Mouse (Mus musculus): ENCODE results near the gene Ddb1. TPM values are rescaled to one million over a fixed set of nuclear protein-coding genes. Genes with fewer than 3 reads are reported as not detected.
A peak's percentile ranks its signal among the peaks of the same experiment; 100 is the strongest.

Gene Ddb1
- total and polyA plus RNA-seq, 2 experiments from 2014 or later: 137 to 298 TPM

- WGBS: 46% methylated on average over 3 of the region's 3 CpGs
- no peak overlapping the region for H3K27ac ChIP-seq (ENCODE audit: low read depth)
- no peak for ATAC-seq (ENCODE audit: insufficient read depth, low read depth)
These were observed 57.5 kb downstream of the Ddb1 start for GRCm38 (mm10) chr19:10662665-10663064.

GRCm38 (mm10) chr19:10665093-10665492, 60.0 kb downstream of the Ddb1 start:
- Histone ChIP-seq H3K4me3 (ENCODE audit: low read depth, low read length) (no peak overlapping the region), H3K27me3 (ENCODE audit: control insufficient read depth, insufficient read depth, low read length) (no peaks in the 10 kb centered on the region), H3K27ac (ENCODE audit: low read depth) (no peak overlapping the region), H3K9ac (replicated peaks; ENCODE audit: low read depth, low read length) (no peak overlapping the region), H3K36me3 (replicated peaks; ENCODE audit: control insufficient read depth, insufficient read depth, low read length) (no peaks in the 10 kb centered on the region), H3K4me2 (ENCODE audit: low read depth, low read length) (no peak overlapping the region), H3K4me1 (ENCODE audit: control insufficient read depth, insufficient read depth) (no peaks in the 10 kb centered on the region), H3K9me3 (replicated peaks; ENCODE audit: control insufficient read depth, low read length) (no peaks in the 10 kb centered on the region)
- no peak for TF ChIP-seq EP300 (IDR thresholded peaks at IDR 0.05; ENCODE audit: low read depth)
- TF ChIP-seq CTCF (IDR thresholded peaks at IDR 0.05; ENCODE audit: low read depth): no peak
- WGBS: 56% methylated on average over 3 of the region's 3 CpGs
- no peak for DNase-seq (ENCODE audit: low spot score)
- ATAC-seq (ENCODE audit: insufficient read depth, low read depth): no peak

More at GRCm38 (mm10) chr19:10662665-10663064, 57.5 kb downstream of the Ddb1 start:
- Histone ChIP-seq H3K4me2 (ENCODE audit: low read depth, low read length) (no peak overlapping the region), H3K9ac (replicated peaks; ENCODE audit: low read depth, low read length) (no peak overlapping the region), H3K27me3 (ENCODE audit: control insufficient read depth, insufficient read depth, low read length) (no peaks in the 10 kb centered on the region), H3K9me3 (replicated peaks; ENCODE audit: control insufficient read depth, low read length) (no peaks in the 10 kb centered on the region), H3K36me3 (replicated peaks; ENCODE audit: control insufficient read depth, insufficient read depth, low read length) (no peaks in the 10 kb centered on the region), H3K4me1 (ENCODE audit: control insufficient read depth, insufficient read depth) (no peaks in the 10 kb centered on the region), H3K4me3 (ENCODE audit: low read depth, low read length) (no peak overlapping the region)
- no peak for TF ChIP-seq EP300 (IDR thresholded peaks at IDR 0.05; ENCODE audit: low read depth)
- no peak for TF ChIP-seq CTCF (IDR thresholded peaks at IDR 0.05; ENCODE audit: low read depth)
- DNase-seq (ENCODE audit: low spot score): no peak

- Histone ChIP-seq H3K4me2 (ENCODE audit: low read depth, low read length) (no peak overlapping the region), H3K4me3 (ENCODE audit: low read depth, low read length) (no peak overlapping the region), H3K27me3 (ENCODE audit: control insufficient read depth, insufficient read depth, low read length) (no peaks in the 10 kb centered on the region), H3K27ac (ENCODE audit: low read depth) (no peak overlapping the region), H3K4me1 (ENCODE audit: control insufficient read depth, insufficient read depth) (no peaks in the 10 kb centered on the region), H3K9me3 (replicated peaks; ENCODE audit: control insufficient read depth, low read length) (no peaks in the 10 kb centered on the region), H3K36me3 (replicated peaks; ENCODE audit: control insufficient read depth, insufficient read depth, low read length) (no peaks in the 10 kb centered on the region), H3K9ac (replicated peaks; ENCODE audit: low read depth, low read length) (no peak overlapping the region)
- peak; percentile 49 for DNase-seq (ENCODE audit: low spot score)
- ATAC-seq (ENCODE audit: insufficient read depth, low read depth): peak; percentile 70
- TF ChIP-seq EP300 (IDR thresholded peaks at IDR 0.05; ENCODE audit: low read depth): no peak
- peak; percentile 84 for TF ChIP-seq CTCF (IDR thresholded peaks at IDR 0.05; ENCODE audit: low read depth)
- WGBS: 16% methylated on average over 2 of the region's 2 CpGs
These were observed 60.4 kb downstream of the Ddb1 start for GRCm38 (mm10) chr19:10665499-10665898.

- Histone ChIP-seq H3K9ac (replicated peaks; ENCODE audit: low read depth, low read length) (no peak overlapping the region), H3K4me2 (ENCODE audit: low read depth, low read length) (no peak overlapping the region), H3K4me3 (ENCODE audit: low read depth, low read length) (no peak overlapping the region), H3K9me3 (replicated peaks; ENCODE audit: control insufficient read depth, low read length) (no peaks in the 10 kb centered on the region), H3K27me3 (ENCODE audit: control insufficient read depth, insufficient read depth, low read length) (no peaks in the 10 kb centered on the region), H3K27ac (ENCODE audit: low read depth) (no peak overlapping the region), H3K36me3 (replicated peaks; ENCODE audit: control insufficient read depth, insufficient read depth, low read length) (no peaks in the 10 kb centered on the region), H3K4me1 (ENCODE audit: control insufficient read depth, insufficient read depth) (no peaks in the 10 kb centered on the region)
- no peak for ATAC-seq (ENCODE audit: insufficient read depth, low read depth)
- 79% methylated on average over 4 of the region's 4 CpGs for WGBS
- no peak for TF ChIP-seq EP300 (IDR thresholded peaks at IDR 0.05; ENCODE audit: low read depth)
- DNase-seq (ENCODE audit: low spot score): no peak
These were observed 66.2 kb downstream of the Ddb1 start for GRCm38 (mm10) chr19:10671319-10671718.

- ATAC-seq (ENCODE audit: insufficient read depth, low read depth) (no peak), DNase-seq (ENCODE audit: low spot score) (no peak)
- WGBS: 67% methylated on average over 9 of the region's 9 CpGs
- no peaks in the 10 kb centered on the region for H3K27me3 ChIP-seq (ENCODE audit: control insufficient read depth, insufficient read depth, low read length)
- TF ChIP-seq CTCF (IDR thresholded peaks at IDR 0.05; ENCODE audit: low read depth) (no peak), EP300 (IDR thresholded peaks at IDR 0.05; ENCODE audit: low read depth) (no peak)
- H3K9ac ChIP-seq (replicated peaks; ENCODE audit: low read depth, low read length): no peak overlapping the region
- H3K9me3 ChIP-seq (replicated peaks; ENCODE audit: control insufficient read depth, low read length): no peaks in the 10 kb centered on the region
- H3K36me3 ChIP-seq (replicated peaks; ENCODE audit: control insufficient read depth, insufficient read depth, low read length): no peaks in the 10 kb centered on the region
- no peak overlapping the region for H3K4me2 ChIP-seq (ENCODE audit: low read depth, low read length)
- H3K4me3 ChIP-seq (ENCODE audit: low read depth, low read length): no peak overlapping the region
- H3K4me1 ChIP-seq (ENCODE audit: control insufficient read depth, insufficient read depth): no peaks in the 10 kb centered on the region
- H3K27ac ChIP-seq (ENCODE audit: low read depth): no peak overlapping the region
These were observed 66.8 kb downstream of the Ddb1 start for GRCm38 (mm10) chr19:10671854-10672417.

- Histone ChIP-seq H3K9me3 (replicated peaks; ENCODE audit: control insufficient read depth, low read length) (no peaks in the 10 kb centered on the region), H3K36me3 (replicated peaks; ENCODE audit: control insufficient read depth, insufficient read depth, low read length) (no peaks in the 10 kb centered on the region), H3K27ac (ENCODE audit: low read depth) (no peak overlapping the region), H3K4me2 (ENCODE audit: low read depth, low read length) (no peak overlapping the region), H3K27me3 (ENCODE audit: control insufficient read depth, insufficient read depth, low read length) (no peaks in the 10 kb centered on the region), H3K9ac (replicated peaks; ENCODE audit: low read depth, low read length) (no peak overlapping the region), H3K4me3 (ENCODE audit: low read depth, low read length) (no peak overlapping the region), H3K4me1 (ENCODE audit: control insufficient read depth, insufficient read depth) (no peaks in the 10 kb centered on the region)
- DNase-seq (ENCODE audit: low spot score) (no peak), ATAC-seq (ENCODE audit: insufficient read depth, low read depth) (no peak)
- TF ChIP-seq CTCF (IDR thresholded peaks at IDR 0.05; ENCODE audit: low read depth) (no peak), EP300 (IDR thresholded peaks at IDR 0.05; ENCODE audit: low read depth) (no peak)
- 67% methylated on average over 1 of the region's 1 CpGs for WGBS
These were observed 68.1 kb downstream of the Ddb1 start for GRCm38 (mm10) chr19:10673275-10673674.
